Mouse (Mus musculus): Measurements from ENCODE around the gene Spen. TPM values are rescaled to one million over a fixed set of nuclear protein-coding genes. Genes with fewer than 3 reads are reported as not detected.

Gene Spen
- 5.7 and 8.8 TPM in 2 replicates for polyA plus RNA-seq (2015; fragmentation: Nextera tagmentation; extraction: Ambion mirVana)

DNA sequence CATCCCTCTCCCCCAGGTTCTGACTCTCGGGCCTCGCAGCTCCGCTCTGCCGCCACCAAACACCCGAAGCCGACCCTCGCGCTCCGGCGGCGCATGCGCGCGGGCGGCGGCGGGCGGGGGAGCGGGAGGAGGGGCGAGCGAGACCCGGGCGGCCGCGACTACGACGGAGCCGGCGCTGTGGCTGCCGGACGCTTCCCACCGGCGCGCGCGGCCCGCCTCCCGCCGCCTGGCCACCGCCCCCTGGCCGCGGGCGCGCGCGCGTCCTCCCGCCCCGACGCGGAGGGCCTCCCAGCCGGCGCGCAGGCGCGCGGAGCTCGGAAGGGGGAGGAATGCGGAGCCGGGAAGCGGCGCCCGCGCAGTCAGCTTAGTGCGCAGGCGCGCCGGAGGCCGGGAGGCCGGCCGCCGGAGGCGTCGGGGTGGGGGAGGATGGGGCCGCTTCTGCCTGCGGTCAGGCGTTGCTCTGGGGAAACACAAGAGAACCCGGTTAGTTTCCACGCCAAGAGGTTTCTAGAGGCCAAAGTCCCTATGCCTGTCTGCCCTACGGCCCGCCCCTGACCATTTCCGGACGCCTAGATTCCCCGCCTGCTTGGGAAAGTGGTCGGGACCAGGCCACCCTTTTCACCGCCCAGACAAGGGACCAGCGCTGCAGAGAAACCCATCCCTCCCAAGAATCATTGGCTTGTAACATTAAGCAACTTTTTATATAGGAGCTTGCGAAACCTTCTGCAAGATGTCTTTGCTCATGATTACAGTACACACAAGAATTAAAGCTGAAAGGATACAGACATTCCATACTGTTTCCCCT is at the start of gene Spen:
Gene Spen, minus strand, starts transcription at position 190 of the 805 bp plus-strand sequence.
- DNase-seq (ENCODE audit: low spot score) (peak; percentile 98), ATAC-seq (peak; percentile 91)
- Histone ChIP-seq H3K36me3 (ENCODE audit: insufficient read depth, low read length) (no peaks in the 10 kb centered on the region), H3K4me3 (ENCODE audit: low read depth, low read length) (peak within 1 kb of the TSS; percentile 89), H3K27me3 (replicated peaks; ENCODE audit: insufficient read depth, low read length) (no peaks in the 10 kb centered on the region), H3K9ac (replicated peaks; ENCODE audit: low read depth) (peak within 1 kb of the TSS; percentile 89), H3K9me3 (ENCODE audit: low read length) (no peaks in the 10 kb centered on the region), H3K4me1 (ENCODE audit: insufficient read depth, low read depth, low read length) (0 out of 2 replicates have a peak, but pooled peaks cover 3% of the 10 kb centered on the region), H3K27ac (ENCODE audit: low read length) (peak within 1 kb of the TSS; percentile 97), H3K4me2 (replicated peaks; ENCODE audit: low read depth, low read length) (peak within 1 kb of the TSS; percentile 82)
- 6% methylated on average over 48 of the region's 88 CpGs for WGBS
- TF ChIP-seq CTCF (IDR thresholded peaks at IDR 0.05) (no peak), EP300 (IDR thresholded peaks at IDR 0.05) (peak; percentile 65; the same call in 1 of the 2 replicates)

DNA sequence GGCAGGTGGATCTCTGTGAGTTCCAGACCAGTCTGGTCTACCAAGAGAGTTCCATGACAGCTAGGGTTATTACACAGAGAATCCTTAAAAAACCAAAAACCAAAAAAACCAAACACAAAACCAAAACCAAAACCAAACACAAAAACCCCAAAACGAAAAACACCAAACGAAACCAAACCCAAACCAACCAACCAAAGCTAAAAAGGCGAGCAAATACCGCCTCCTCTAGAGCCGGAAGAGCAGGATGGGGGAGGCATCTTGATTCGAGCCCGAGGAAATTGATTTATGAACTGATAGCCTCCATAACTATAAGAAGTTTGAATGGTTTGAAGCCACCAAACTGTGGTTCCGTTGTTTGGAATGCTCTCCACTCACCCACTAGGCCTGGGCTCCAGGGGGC is 45.5 kb upstream of the Spen start:
- Histone ChIP-seq H3K4me1 (ENCODE audit: insufficient read depth, low read depth, low read length) (no peaks in the 10 kb centered on the region), H3K4me2 (replicated peaks; ENCODE audit: low read depth, low read length) (no peak overlapping the region), H3K4me3 (ENCODE audit: low read depth, low read length) (no peak overlapping the region), H3K9me3 (ENCODE audit: low read length) (no peaks in the 10 kb centered on the region), H3K27me3 (replicated peaks; ENCODE audit: insufficient read depth, low read length) (no peaks in the 10 kb centered on the region), H3K9ac (replicated peaks; ENCODE audit: low read depth) (no peak overlapping the region), H3K27ac (ENCODE audit: low read length) (no peak overlapping the region), H3K36me3 (ENCODE audit: insufficient read depth, low read length) (peaks cover 14% of the 10 kb centered on the region; the same call in 1 of the 2 replicates)
- DNase-seq (ENCODE audit: low spot score) (no peak), ATAC-seq (no peak)
- no peak for TF ChIP-seq CTCF (IDR thresholded peaks at IDR 0.05)
- no peak for TF ChIP-seq EP300 (IDR thresholded peaks at IDR 0.05)
- WGBS: 86% methylated on average over 8 of the region's 8 CpGs

DNA sequence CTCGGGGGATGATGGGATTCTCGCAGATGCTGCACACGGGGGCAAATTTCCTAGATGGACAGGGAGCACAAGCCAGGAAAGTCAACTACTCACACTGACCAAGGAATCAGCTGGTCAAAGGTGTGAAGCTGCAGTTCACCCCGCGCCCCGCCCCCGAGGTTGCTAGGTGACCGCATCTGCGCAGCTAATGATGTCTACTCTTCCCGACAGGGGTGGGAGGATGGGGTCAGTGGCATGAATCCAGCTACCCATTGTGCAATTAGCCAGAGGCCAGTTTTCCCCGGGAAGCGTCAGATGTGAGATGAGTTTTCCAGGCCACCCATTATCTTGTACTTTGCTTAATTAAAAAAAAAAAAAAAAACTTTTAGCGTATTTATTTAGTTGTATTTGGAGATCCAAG is 42.7 kb upstream of the Spen start:
- H3K36me3 ChIP-seq (ENCODE audit: insufficient read depth, low read length): 0 out of 2 replicates have a peak, but pooled peaks cover 10% of the 10 kb centered on the region
- 90% methylated on average over 13 of the region's 13 CpGs for WGBS

DNA sequence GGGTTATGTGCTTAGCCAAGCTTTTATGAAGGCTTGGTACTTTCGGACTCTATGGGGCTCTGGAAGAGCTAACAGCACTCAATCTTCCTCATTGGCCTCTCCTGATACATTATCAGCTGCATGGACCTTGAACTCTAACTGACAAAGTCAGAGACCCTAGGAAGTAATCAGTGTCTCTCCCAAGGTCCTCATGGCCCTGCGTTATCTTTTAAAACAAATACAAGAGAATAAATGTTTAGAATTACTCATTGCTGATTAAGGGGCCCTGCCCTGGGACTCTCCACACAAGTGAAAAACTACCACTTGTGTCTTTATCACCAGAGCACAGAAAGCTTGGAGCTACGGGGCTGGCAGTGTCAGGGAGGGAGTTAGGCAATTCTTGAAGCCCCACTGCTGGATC is 40.4 kb upstream of the Spen start:
- Histone ChIP-seq H3K9me3 (ENCODE audit: low read length) (no peaks in the 10 kb centered on the region), H3K9ac (replicated peaks; ENCODE audit: low read depth) (no peak overlapping the region), H3K4me1 (ENCODE audit: insufficient read depth, low read depth, low read length) (peaks cover 8% of the 10 kb centered on the region; the same call in 1 of the 2 replicates), H3K36me3 (ENCODE audit: insufficient read depth, low read length) (0 out of 2 replicates have a peak, but pooled peaks cover under 1% of the 10 kb centered on the region), H3K4me3 (ENCODE audit: low read depth, low read length) (no peak overlapping the region), H3K4me2 (replicated peaks; ENCODE audit: low read depth, low read length) (no peak overlapping the region), H3K27ac (ENCODE audit: low read length) (no peak overlapping the region; the same call in 1 of the 2 replicates), H3K27me3 (replicated peaks; ENCODE audit: insufficient read depth, low read length) (no peaks in the 10 kb centered on the region)
- DNase-seq (ENCODE audit: low spot score) (peak; percentile 74), ATAC-seq (0 out of 2 replicates have a peak, but pooled peaks have one; percentile 13)
- TF ChIP-seq EP300 (IDR thresholded peaks at IDR 0.05): peak; percentile 54; the same call in 1 of the 2 replicates
- no peak for TF ChIP-seq CTCF (IDR thresholded peaks at IDR 0.05)
- WGBS: 13% methylated on average over 3 of the region's 3 CpGs

More for the DNA sequence above, 42.7 kb upstream of the Spen start:
- Histone ChIP-seq H3K9me3 (ENCODE audit: low read length) (no peaks in the 10 kb centered on the region), H3K27me3 (replicated peaks; ENCODE audit: insufficient read depth, low read length) (no peaks in the 10 kb centered on the region), H3K4me1 (ENCODE audit: insufficient read depth, low read depth, low read length) (no peaks in the 10 kb centered on the region), H3K27ac (ENCODE audit: low read length) (no peak overlapping the region), H3K4me3 (ENCODE audit: low read depth, low read length) (no peak overlapping the region), H3K4me2 (replicated peaks; ENCODE audit: low read depth, low read length) (no peak overlapping the region), H3K9ac (replicated peaks; ENCODE audit: low read depth) (no peak overlapping the region)
- ATAC-seq: no peak
- TF ChIP-seq CTCF (IDR thresholded peaks at IDR 0.05) (no peak), EP300 (IDR thresholded peaks at IDR 0.05) (no peak)
- no peak for DNase-seq (ENCODE audit: low spot score)

DNA sequence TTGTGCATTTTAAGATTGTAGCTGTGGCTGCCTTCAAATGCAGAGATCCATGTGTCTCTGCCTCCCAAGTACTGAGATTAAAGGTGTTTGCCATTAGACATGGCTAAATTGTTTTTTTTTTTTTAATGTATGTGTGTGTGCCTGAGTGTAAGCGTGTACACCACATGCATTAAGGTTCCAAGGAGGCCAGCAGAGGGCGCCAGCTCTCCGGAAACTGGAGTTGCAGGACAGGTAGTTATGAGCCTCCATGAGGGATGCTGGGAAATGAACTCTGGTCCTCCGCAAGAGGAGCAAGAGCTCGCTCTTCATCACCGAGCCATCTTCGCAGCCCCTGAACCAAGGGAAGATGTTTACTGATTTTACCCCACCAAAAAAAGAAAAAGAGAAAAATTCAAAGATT is 38.5 kb upstream of the Spen start:
- 97% methylated on average over 7 of the region's 7 CpGs for WGBS
- no peaks in the 10 kb centered on the region for H3K27me3 ChIP-seq (replicated peaks; ENCODE audit: insufficient read depth, low read length)
- peaks cover 14% of the 10 kb centered on the region for H3K4me1 ChIP-seq (ENCODE audit: insufficient read depth, low read depth, low read length)
- H3K27ac ChIP-seq (ENCODE audit: low read length): no peak overlapping the region
- no peak overlapping the region for H3K9ac ChIP-seq (replicated peaks; ENCODE audit: low read depth)
- H3K4me2 ChIP-seq (replicated peaks; ENCODE audit: low read depth, low read length): no peak overlapping the region
- TF ChIP-seq CTCF (IDR thresholded peaks at IDR 0.05) (peak; percentile 41), EP300 (IDR thresholded peaks at IDR 0.05) (no peak)
- no peak for DNase-seq (ENCODE audit: low spot score)
- H3K9me3 ChIP-seq (ENCODE audit: low read length): no peaks in the 10 kb centered on the region
- no peak for ATAC-seq
- H3K4me3 ChIP-seq (ENCODE audit: low read depth, low read length): no peak overlapping the region
- H3K36me3 ChIP-seq (ENCODE audit: insufficient read depth, low read length): no peaks in the 10 kb centered on the region

DNA sequence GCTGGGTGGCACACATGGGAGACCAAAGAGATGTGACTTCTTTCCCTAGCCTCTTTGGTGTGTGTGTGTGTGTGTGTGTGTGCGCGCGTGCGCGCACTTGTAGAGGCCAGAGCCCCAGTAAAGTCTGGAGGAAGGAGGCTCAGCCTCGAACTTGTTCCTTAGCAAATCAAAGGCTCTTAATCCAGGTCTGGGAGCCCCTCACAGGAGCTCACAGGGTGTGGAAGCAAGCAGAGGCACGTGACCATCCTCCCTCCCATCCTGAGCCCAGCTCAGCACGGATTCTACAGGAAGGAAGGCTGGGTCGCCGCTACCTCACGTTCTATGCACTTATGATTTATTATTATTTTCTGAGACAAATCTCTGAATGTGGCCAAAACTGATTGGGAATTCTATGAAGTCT is 38.0 kb upstream of the Spen start:
- H3K4me3 ChIP-seq (ENCODE audit: low read depth, low read length): no peak overlapping the region
- H3K9ac ChIP-seq (replicated peaks; ENCODE audit: low read depth): no peak overlapping the region
- peaks cover 14% of the 10 kb centered on the region for H3K4me1 ChIP-seq (ENCODE audit: insufficient read depth, low read depth, low read length)
- H3K27me3 ChIP-seq (replicated peaks; ENCODE audit: insufficient read depth, low read length): no peaks in the 10 kb centered on the region
- no peak overlapping the region for H3K4me2 ChIP-seq (replicated peaks; ENCODE audit: low read depth, low read length)
- H3K36me3 ChIP-seq (ENCODE audit: insufficient read depth, low read length): no peaks in the 10 kb centered on the region
- 78% methylated on average over 11 of the region's 11 CpGs for WGBS
- H3K27ac ChIP-seq (ENCODE audit: low read length): no peak overlapping the region
- DNase-seq (ENCODE audit: low spot score) (no peak), ATAC-seq (no peak)
- H3K9me3 ChIP-seq (ENCODE audit: low read length): no peaks in the 10 kb centered on the region
- TF ChIP-seq CTCF (IDR thresholded peaks at IDR 0.05): no peak
- no peak for TF ChIP-seq EP300 (IDR thresholded peaks at IDR 0.05)
